Mouse (Mus musculus) lung, adult 2 months (tissue): ENCODE results near the gene Pex14.

Source experiments
- CTCF ChIP-seq: fragments of 200-500 bp; IDR thresholded peaks from 2 replicates; pipeline ENCODE4 v1.5.1; 2011; ENCODE audit warnings: mild to moderate bottlenecking, low read length, control low read depth; ENCODE audit not compliant: insufficient read depth
- POLR2A ChIP-seq: fragments of 200-500 bp; IDR thresholded peaks from 2 replicates; pipeline ENCODE4 v1.6.1; 2011; ENCODE audit warnings: low read depth, mild to moderate bottlenecking, control low read depth, low read length, borderline replicate concordance; ENCODE audit errors: extremely low read depth

DNA sequence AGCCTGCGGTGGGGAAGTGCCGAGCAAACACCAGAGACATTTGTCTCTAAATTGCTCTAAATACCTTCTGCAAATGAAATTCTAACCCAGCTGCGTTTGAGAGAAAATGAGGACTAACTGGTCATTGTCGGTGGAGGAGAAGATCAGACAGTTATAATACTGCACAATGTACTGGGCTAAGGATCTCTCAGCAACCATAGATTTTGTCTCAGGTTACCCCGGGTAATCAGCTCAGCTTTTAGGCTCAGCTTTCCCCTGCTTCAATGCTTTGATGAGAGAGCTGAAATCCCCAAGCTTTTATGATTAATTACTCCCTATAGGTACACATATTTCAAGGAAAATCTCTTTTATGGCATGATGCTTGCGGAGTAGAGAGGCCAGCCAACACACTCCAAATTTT is 59.4 kb downstream of the Pex14 start:
- no peak for TF ChIP-seq POLR2A
- TF ChIP-seq CTCF, result no peak
